In genomic region chr10:94687801-94688419, GRCm38 (mm10) we compare ENCODE assay signal across 8 mouse cellular contexts. TPM values are rescaled to one million over a fixed set of nuclear protein-coding genes. Genes with fewer than 3 reads are reported as not detected.
A peak's percentile ranks its signal among the peaks of the same experiment; 100 is the strongest.
DNase-seq lines count a peak whose midpoint lies in the region; ATAC-seq lines count a peak whose summit lies in the region.

No protein-coding gene starts in this region.

- intact Hi-C loops in left cerebral cortex, postnatal 4 days (cut with DNase I): loop anchor here (5.0 kb wide), 1 partner anchor 259 kb away; no protein-coding TSS in a partner anchor

- DNase-seq in cerebellum, adult 11 months: no peak
- DNase-seq in right cerebral cortex, adult 18-20 months: peak; percentile 47
- DNase-seq in right cerebral cortex, postnatal 14 days: no peak
- peak; percentile 72 for DNase-seq in left cerebral cortex, postnatal 4 days
- DNase-seq in ovary, postnatal 10 days (ENCODE audit: low spot score): no peak

- no peaks in the 10 kb centered on the region for H3K27me3 ChIP-seq in forebrain, embryonic 16.5 days (replicated peaks; ENCODE audit: control insufficient read depth, insufficient read depth, low read length)

- WGBS in forebrain, embryonic 16.5 days: 2% methylated on average over 20 of the region's 20 CpGs

- H3K4me2 ChIP-seq in forebrain, embryonic 16.5 days (ENCODE audit: low read length): peak overlapping the region; percentile 90

- peak overlapping the region; percentile 81 for H3K27ac ChIP-seq in forebrain, embryonic 16.5 days (ENCODE audit: low read length)

- peak overlapping the region; percentile 97 for H3K9ac ChIP-seq in forebrain, embryonic 16.5 days (replicated peaks; ENCODE audit: low read depth, low read length)

- H3K4me3 ChIP-seq in forebrain, embryonic 16.5 days (replicated peaks; ENCODE audit: low read length): peak overlapping the region; percentile 72

- H3K9me3 ChIP-seq in forebrain, embryonic 16.5 days (ENCODE audit: control insufficient read depth, low read length): no peaks in the 10 kb centered on the region

- H3K36me3 ChIP-seq in forebrain, embryonic 16.5 days (ENCODE audit: control insufficient read depth, insufficient read depth): no peaks in the 10 kb centered on the region

- ATAC-seq in cerebellum, adult (ENCODE audit: insufficient number of reproducible peaks, low FRiP score, low TSS enrichment): peak; percentile 82
- peak; percentile 70 for ATAC-seq in forebrain, embryonic 16.5 days
- peak; percentile 60 for ATAC-seq in monocyte, adult 5-6 weeks (replicated peaks; ENCODE audit: insufficient number of reproducible peaks, low FRiP score, low TSS enrichment, poor library complexity, severe bottlenecking)

- peaks cover 11% of the 10 kb centered on the region; the same call in 1 of the 2 replicates for H3K4me1 ChIP-seq in forebrain, embryonic 16.5 days (replicated peaks; ENCODE audit: control insufficient read depth, insufficient read depth, low read length)

RNA-seq across cellular contexts. Expression of gene Cep83, which starts 0.5 kb away (rescaled TPM):
- 16.9 and 17.9 TPM in 2 replicates for polyA plus RNA-seq in forebrain, embryonic 16.5 days (2015; fragmentation: Nextera tagmentation; extraction: Ambion mirVana)
- 10 to 100 TPM; 29.7 to 31.8 TPM for total RNA-seq in left cerebral cortex, postnatal 4 days (2021)
- total RNA-seq in monocyte, adult 5-6 weeks (2017): 43.5 to 46.5 TPM (median 46.0 TPM) in 3 replicates

Comparison
In these comparisons a context has a peak if more than half of its experiments do, and no peak if none do; other contexts are left out.
1. DNase-seq: peak in right cerebral cortex, adult 18-20 months (single experiment) and left cerebral cortex, postnatal 4 days (single experiment); none in cerebellum, adult 11 months (single experiment), right cerebral cortex, postnatal 14 days (single experiment) and ovary, postnatal 10 days (single experiment).
2. Peak in every context shown above with its lines, with median percentiles within 50 percentile points of each other: ATAC-seq.